Mouse (Mus musculus) ES-E14 (cell line): ENCODE measurements around the gene Kank4. TPM values are rescaled to one million over a fixed set of nuclear protein-coding genes. Genes with fewer than 3 reads are reported as not detected.

Source experiments
- DNase-seq: peaks from one replicate; pipeline ENCODE4 v3.0.0-alpha.2; 2013; ENCODE audit warnings: low read depth, low spot score
- H3K27ac ChIP-seq: 2 replicates; pipeline ENCODE4 v1.5.1; 2012; ENCODE audit warnings: low read depth, mild to moderate bottlenecking, low read length, moderate library complexity, mixed read lengths; ENCODE audit not compliant: poor library complexity, insufficient read depth, severe bottlenecking
- H3K36me3 ChIP-seq: 2 replicates; pipeline ENCODE4 v1.6.1; 2012; ENCODE audit warnings: mild to moderate bottlenecking, low read length, moderate library complexity, mixed read lengths; ENCODE audit not compliant: control insufficient read depth, poor library complexity, insufficient read depth, severe bottlenecking
- H3K4me1 ChIP-seq, 2 experiments: fragments of 150-350 bp in 1 of 2; sonication (generic) in 1 of 2; 2 replicates each; pipeline ENCODE4 v1.6.1; 2012; ENCODE audit warnings: low read length in 2 of 2, mild to moderate bottlenecking in 1 of 2, mixed read lengths in 1 of 2; ENCODE audit not compliant: control insufficient read depth in 2 of 2, insufficient read depth in 2 of 2, poor library complexity in 1 of 2
- H3K4me3 ChIP-seq, 2 experiments: fragments of 150-350 bp in 1 of 2; sonication (generic) in 1 of 2; 2 replicates each; pipeline ENCODE4 v1.5.1; 2012; ENCODE audit warnings: low read length in 2 of 2, low read depth in 1 of 2, mild to moderate bottlenecking in 1 of 2, mixed read lengths in 1 of 2; ENCODE audit not compliant: insufficient read depth in 1 of 2, poor library complexity in 1 of 2, severe bottlenecking in 1 of 2
- H3K9ac ChIP-seq: 2 replicates; pipeline ENCODE4 v1.6.1; 2012; ENCODE audit warnings: low read depth, mild to moderate bottlenecking, low read length, mixed read lengths; ENCODE audit not compliant: poor library complexity, insufficient read depth, severe bottlenecking
- H3K9me3 ChIP-seq: fragments of 150-350 bp; sonication (generic); 2 replicates; pipeline ENCODE4 v1.6.1; 2012; ENCODE audit warnings: low read depth, mild to moderate bottlenecking, low read length; ENCODE audit not compliant: control insufficient read depth, insufficient read depth
- CHD2 ChIP-seq: IDR thresholded peaks from 2 replicates; pipeline ENCODE4 v1.6.1; 2014; ENCODE audit warnings: mild to moderate bottlenecking, low read depth, low read length, inconsistent platforms
- HCFC1 ChIP-seq: IDR thresholded peaks from 2 replicates; pipeline ENCODE4 v1.6.1; 2012; ENCODE audit warnings: low read length, inconsistent platforms, borderline replicate concordance; ENCODE audit not compliant: insufficient read depth
- MAFK ChIP-seq: IDR thresholded peaks from 2 replicates; pipeline ENCODE4 v1.6.1; 2014; ENCODE audit warnings: mild to moderate bottlenecking, low read depth, low read length, inconsistent platforms; ENCODE audit not compliant: insufficient read depth
- ZC3H11A ChIP-seq: IDR thresholded peaks from 2 replicates; pipeline ENCODE4 v1.6.1; 2012; ENCODE audit warnings: low read depth, mild to moderate bottlenecking, inconsistent platforms, low read length, borderline replicate concordance
- ZNF384 ChIP-seq: IDR thresholded peaks from 2 replicates; pipeline ENCODE4 v1.6.1; 2012; ENCODE audit warnings: low read depth, low read length, inconsistent platforms
- in situ Hi-C, 2 experiments: fragments of 600-800 bp; cut with MboI; formaldehyde crosslinking; loops; one replicate each; pipeline ENCODE4 v1.15.1; 2025; ENCODE audit warnings: low sequenced_read_pairs in 2 of 2, inconsistent platforms in 1 of 2; ENCODE audit not compliant: unreplicated experiment in 2 of 2
- total RNA-seq: library from RNA; depleted of rRNA; stranded (reverse); fragments of 300-350 nt; gene quantifications from 2 replicates; pipeline ENCODE4 v1.2.3, GENCODE M21; 2012

The Kank4 gene
- total RNA-seq, 1 experiment = 5.4 TPM

GRCm38 (mm10) chr4:98801775-98802174 is 15.6 kb downstream of the Kank4 start:
- Histone ChIP-seq H3K9me3 (no peaks in the 10 kb centered on the region), H3K36me3 (no peaks in the 10 kb centered on the region; the same call in 1 of the 2 replicates), H3K9ac (no peak overlapping the region; the same call in 1 of the 2 replicates), H3K4me3 (no peak overlapping the region), H3K27ac (no peak overlapping the region), H3K4me1 (peaks cover 8 to 24% of the 10 kb centered on the region in 2 experiments)
- TF ChIP-seq ZC3H11A (no peak), ZNF384 (no peak), HCFC1 (no peak), MAFK (no peak), CHD2 (no peak)
- no peak for DNase-seq
- in situ Hi-C loops = no loop called here

- TF ChIP-seq MAFK = no peak
- no peak for TF ChIP-seq ZC3H11A
- no peak for TF ChIP-seq HCFC1
- no peak for TF ChIP-seq ZNF384
- TF ChIP-seq CHD2 = no peak
- H3K4me3 ChIP-seq = no peak overlapping the region
- no peaks in the 10 kb centered on the region for H3K9me3 ChIP-seq
- H3K36me3 ChIP-seq = no peaks in the 10 kb centered on the region; the same call in 1 of the 2 replicates
- H3K9ac ChIP-seq = no peak overlapping the region
- H3K4me1 ChIP-seq = peaks cover 5 to 20% of the 10 kb centered on the region in 2 experiments
- no peak overlapping the region for H3K27ac ChIP-seq
- in situ Hi-C loops = no loop called here
- DNase-seq = no peak
These were observed 16.5 kb downstream of the Kank4 start for GRCm38 (mm10) chr4:98800824-98801223.

GRCm38 (mm10) chr4:98796591-98797341 is 20.6 kb downstream of the Kank4 start:
- in situ Hi-C loops = no loop called here
- peaks cover 0 to 9% of the 10 kb centered on the region in 2 experiments; a peak in 2 of 4 replicates for H3K4me1 ChIP-seq
- H3K4me3 ChIP-seq = peak overlapping the region; percentile 49 to 54; a peak in 3 of 4 replicates
- no peak for DNase-seq
- H3K9me3 ChIP-seq = no peaks in the 10 kb centered on the region
- peak overlapping the region; percentile 70 for H3K9ac ChIP-seq
- TF ChIP-seq ZNF384 (no peak), ZC3H11A (no peak), HCFC1 (no peak), MAFK (no peak), CHD2 (no peak)
- no peaks in the 10 kb centered on the region; the same call in 1 of the 2 replicates for H3K36me3 ChIP-seq
- H3K27ac ChIP-seq = peak overlapping the region; percentile 33; the same call in 1 of the 2 replicates

- Histone ChIP-seq H3K9me3 (no peaks in the 10 kb centered on the region), H3K27ac (no peak overlapping the region), H3K9ac (no peak overlapping the region), H3K4me3 (no peak overlapping the region), H3K36me3 (no peaks in the 10 kb centered on the region; the same call in 1 of the 2 replicates), H3K4me1 (peaks cover 0 to 9% of the 10 kb centered on the region in 2 experiments; a peak in 2 of 4 replicates)
- no peak for DNase-seq
- in situ Hi-C loops = no loop called here
- TF ChIP-seq CHD2 (no peak), ZNF384 (no peak), MAFK (no peak), ZC3H11A (no peak), HCFC1 (no peak)
These were observed 22.1 kb downstream of the Kank4 start for GRCm38 (mm10) chr4:98795241-98795640.

GRCm38 (mm10) chr4:98793486-98793885 is 23.9 kb downstream of the Kank4 start:
- in situ Hi-C loops = no loop called here
- Histone ChIP-seq H3K36me3 (no peaks in the 10 kb centered on the region), H3K4me3 (peak overlapping the region in 1 of 2 experiments; percentile 51; a peak in 2 of 4 replicates), H3K4me1 (peaks cover 0 to 5% of the 10 kb centered on the region in 2 experiments; a peak in 1 of 4 replicates), H3K9ac (no peak overlapping the region), H3K27ac (no peak overlapping the region), H3K9me3 (no peaks in the 10 kb centered on the region)
- DNase-seq = no peak
- TF ChIP-seq ZNF384 (no peak), ZC3H11A (no peak), HCFC1 (no peak), CHD2 (no peak), MAFK (no peak)
